Mouse (Mus musculus) neural tube, embryonic 13.5 days (tissue): ENCODE data around the gene Hist1h2bc. TPM values are rescaled to one million over a fixed set of nuclear protein-coding genes. Genes with fewer than 3 reads are reported as not detected.

Experiments used
- ATAC-seq: fragments of 200-750 bp; cut with Nextera tagmentation; 2 replicates; pipeline ENCODE4 v1.8.0; 2017; ENCODE audit warnings: low read depth, mild to moderate bottlenecking, moderate TSS enrichment, moderate library complexity
- H3K27ac ChIP-seq: fragments of 300-500 bp; sonication (generic); replicated peaks from 2 replicates; pipeline ENCODE4 v1.5.1; 2015; ENCODE audit warnings: moderate library complexity, mild to moderate bottlenecking, inconsistent platforms
- H3K27me3 ChIP-seq: fragments of 300-500 bp; sonication (generic); 2 replicates; pipeline ENCODE4 v1.6.1; 2015; ENCODE audit warnings: mild to moderate bottlenecking, inconsistent platforms
- H3K36me3 ChIP-seq: fragments of 300-500 bp; sonication (generic); 2 replicates; pipeline ENCODE4 v1.6.1; 2015; ENCODE audit warnings: mild to moderate bottlenecking, inconsistent platforms
- H3K4me1 ChIP-seq: fragments of 300-500 bp; sonication (generic); replicated peaks from 2 replicates; pipeline ENCODE4 v1.6.1; 2015; ENCODE audit warnings: inconsistent platforms
- H3K4me2 ChIP-seq: fragments of 300-500 bp; sonication (generic); 2 replicates; pipeline ENCODE4 v1.6.1; 2015; ENCODE audit warnings: inconsistent platforms, mild to moderate bottlenecking, moderate library complexity
- H3K4me3 ChIP-seq: fragments of 300-500 bp; sonication (generic); 2 replicates; pipeline ENCODE4 v1.5.1; 2015; ENCODE audit warnings: mild to moderate bottlenecking, inconsistent platforms
- H3K9ac ChIP-seq: fragments of 300-500 bp; sonication (generic); 2 replicates; pipeline ENCODE4 v1.6.1; 2015; ENCODE audit warnings: moderate library complexity, mild to moderate bottlenecking, inconsistent platforms
- H3K9me3 ChIP-seq: fragments of 300-500 bp; sonication (generic); 2 replicates; pipeline ENCODE4 v1.6.1; 2016; ENCODE audit warnings: inconsistent platforms
- WGBS: fragments of 180-500 bp; shearing (Covaris S2); methylation state at CpG from one replicate; pipeline ENCODE4 v1.1.7; 2015; 5-methylcytosine and 5-hydroxymethylcytosine counted together
- polyA plus RNA-seq: library from polyadenylated mRNA; unstranded; fragments of >200 nt; fragmentation: Nextera tagmentation; extraction: Ambion mirVana; gene quantifications from 2 replicates; pipeline ENCODE4 v1.2.1, GENCODE M21; 2015

Hist1h2bc gene
- polyA plus RNA-seq, 1 experiment from 2014 or later: 28.2 TPM

- no peak for ATAC-seq
- 96% methylated on average over 2 of the region's 2 CpGs for WGBS
- H3K4me2 ChIP-seq: no peak overlapping the region
- H3K9ac ChIP-seq: no peak overlapping the region
- H3K27me3 ChIP-seq: no peaks in the 10 kb centered on the region
- peaks cover 16% of the 10 kb centered on the region for H3K4me1 ChIP-seq
- no peaks in the 10 kb centered on the region for H3K36me3 ChIP-seq
- no peak overlapping the region for H3K4me3 ChIP-seq
- H3K9me3 ChIP-seq: no peaks in the 10 kb centered on the region
- H3K27ac ChIP-seq: no peak overlapping the region
Measured at GRCm38 (mm10) chr13:23688956-23689355, 5.0 kb downstream of the Hist1h2bc start.

- H3K4me3 ChIP-seq: no peak overlapping the region
- no peak overlapping the region for H3K9ac ChIP-seq
- H3K27ac ChIP-seq: no peak overlapping the region
- no peak overlapping the region for H3K4me2 ChIP-seq
- ATAC-seq: no peak
- no peaks in the 10 kb centered on the region for H3K27me3 ChIP-seq
- no peaks in the 10 kb centered on the region for H3K36me3 ChIP-seq
- H3K4me1 ChIP-seq: peaks cover 16% of the 10 kb centered on the region
- WGBS: 83% methylated on average over 2 of the region's 2 CpGs
- no peaks in the 10 kb centered on the region for H3K9me3 ChIP-seq
Measured at GRCm38 (mm10) chr13:23689459-23689858, 5.5 kb downstream of the Hist1h2bc start.

GRCm38 (mm10) chr13:23693856-23694440, 9.9 kb downstream of the Hist1h2bc start:
- H3K27ac ChIP-seq: no peak overlapping the region
- H3K9me3 ChIP-seq: no peaks in the 10 kb centered on the region
- H3K9ac ChIP-seq: no peak overlapping the region
- H3K27me3 ChIP-seq: no peaks in the 10 kb centered on the region
- H3K4me1 ChIP-seq: peaks cover 11% of the 10 kb centered on the region
- no peak for ATAC-seq
- H3K4me3 ChIP-seq: no peak overlapping the region
- WGBS: 86% methylated on average over 6 of the region's 6 CpGs
- no peak overlapping the region for H3K4me2 ChIP-seq
- no peaks in the 10 kb centered on the region for H3K36me3 ChIP-seq

- no peaks in the 10 kb centered on the region for H3K27me3 ChIP-seq
- H3K9me3 ChIP-seq: no peaks in the 10 kb centered on the region
- H3K27ac ChIP-seq: no peak overlapping the region
- no peak overlapping the region for H3K4me3 ChIP-seq
- peaks cover 14% of the 10 kb centered on the region for H3K4me1 ChIP-seq
- H3K9ac ChIP-seq: no peak overlapping the region
- H3K4me2 ChIP-seq: no peak overlapping the region
- no peak for ATAC-seq
- no peaks in the 10 kb centered on the region for H3K36me3 ChIP-seq
- 93% methylated on average over 9 of the region's 9 CpGs for WGBS
Measured at GRCm38 (mm10) chr13:23694956-23695355, 11.0 kb downstream of the Hist1h2bc start.

GRCm38 (mm10) chr13:23695514-23695913, 11.5 kb downstream of the Hist1h2bc start, which contains the start of gene Hist1h1t:
Gene Hist1h1t (plus strand): TSS chr13:23695814.
- no peak within 1 kb of the TSS for H3K4me3 ChIP-seq
- 54% methylated on average over 9 of the region's 13 CpGs for whole genome bisulfite sequencing
- H3K27ac ChIP-seq: no peak within 1 kb of the TSS
- peaks cover 14% of the 10 kb centered on the region for H3K4me1 ChIP-seq
- H3K4me2 ChIP-seq: peak within 1 kb of the TSS; percentile 12; the same call in 1 of the 2 replicates
- no peaks in the 10 kb centered on the region for H3K27me3 ChIP-seq
- H3K36me3 ChIP-seq: no peaks in the 10 kb centered on the region
- no peak for ATAC-seq
- no peak within 1 kb of the TSS for H3K9ac ChIP-seq
- H3K9me3 ChIP-seq: no peaks in the 10 kb centered on the region

- H3K27ac ChIP-seq: no peak overlapping the region
- H3K4me3 ChIP-seq: no peak overlapping the region
- no peak for ATAC-seq
- H3K36me3 ChIP-seq: no peaks in the 10 kb centered on the region
- H3K27me3 ChIP-seq: no peaks in the 10 kb centered on the region
- no peaks in the 10 kb centered on the region for H3K9me3 ChIP-seq
- H3K4me1 ChIP-seq: peaks cover 14% of the 10 kb centered on the region
- peak overlapping the region; percentile 12; the same call in 1 of the 2 replicates for H3K4me2 ChIP-seq
- 67% methylated on average over 15 of the region's 15 CpGs for WGBS
- H3K9ac ChIP-seq: no peak overlapping the region
Measured at GRCm38 (mm10) chr13:23696061-23696474, 12.1 kb downstream of the Hist1h2bc start.

GRCm38 (mm10) chr13:23697491-23698299, 13.7 kb downstream of the Hist1h2bc start:
- H3K4me3 ChIP-seq: peak overlapping the region; percentile 45
- H3K27ac ChIP-seq: peak overlapping the region; percentile 92
- H3K4me1 ChIP-seq: peaks cover 14% of the 10 kb centered on the region
- peak overlapping the region; percentile 73 for H3K4me2 ChIP-seq
- H3K9ac ChIP-seq: peak overlapping the region; percentile 71
- under 1% methylated on average over 27 of the region's 32 CpGs for WGBS
- no peaks in the 10 kb centered on the region for H3K9me3 ChIP-seq
- H3K27me3 ChIP-seq: no peaks in the 10 kb centered on the region
- no peaks in the 10 kb centered on the region for H3K36me3 ChIP-seq
- ATAC-seq: peak; percentile 82

GRCm38 (mm10) chr13:23698300-23698693, 14.3 kb downstream of the Hist1h2bc start, which contains the start of gene Hist1h4c:
Gene Hist1h4c (minus strand): TSS chr13:23698454.
- Histone ChIP-seq H3K9ac (peak within 1 kb of the TSS; percentile 71), H3K4me1 (peaks cover 14% of the 10 kb centered on the region), H3K4me3 (peak within 1 kb of the TSS; percentile 45), H3K27ac (peak within 1 kb of the TSS; percentile 92), H3K27me3 (no peaks in the 10 kb centered on the region; the same call in 1 of the 2 replicates), H3K4me2 (peak within 1 kb of the TSS; percentile 73), H3K9me3 (no peaks in the 10 kb centered on the region), H3K36me3 (no peaks in the 10 kb centered on the region)
- peak; percentile 97 for ATAC-seq
- under 1% methylated on average over 22 of the region's 22 CpGs for WGBS

- 73% methylated on average over 6 of the region's 6 CpGs for WGBS
- H3K27ac ChIP-seq: peak overlapping the region; percentile 70
- no peak overlapping the region for H3K4me3 ChIP-seq
Measured at GRCm38 (mm10) chr13:23698996-23699395, 15.0 kb downstream of the Hist1h2bc start.

GRCm38 (mm10) chr13:23699767-23700166, 15.8 kb downstream of the Hist1h2bc start:
- H3K9me3 ChIP-seq: no peaks in the 10 kb centered on the region
- no peak overlapping the region for H3K4me3 ChIP-seq
- H3K27ac ChIP-seq: no peak overlapping the region
- H3K4me1 ChIP-seq: peaks cover 14% of the 10 kb centered on the region
- no peaks in the 10 kb centered on the region for H3K36me3 ChIP-seq
- 68% methylated on average over 3 of the region's 3 CpGs for WGBS
- ATAC-seq: no peak
- no peak overlapping the region for H3K4me2 ChIP-seq
- no peaks in the 10 kb centered on the region; the same call in 1 of the 2 replicates for H3K27me3 ChIP-seq
- H3K9ac ChIP-seq: no peak overlapping the region

More at GRCm38 (mm10) chr13:23698996-23699395, 15.0 kb downstream of the Hist1h2bc start:
- Histone ChIP-seq H3K9ac (peak overlapping the region; percentile 48; the same call in 1 of the 2 replicates), H3K9me3 (no peaks in the 10 kb centered on the region), H3K4me2 (peak overlapping the region; percentile 73), H3K27me3 (no peaks in the 10 kb centered on the region; the same call in 1 of the 2 replicates), H3K4me1 (peaks cover 14% of the 10 kb centered on the region), H3K36me3 (no peaks in the 10 kb centered on the region)
- ATAC-seq: no peak

- Histone ChIP-seq H3K9me3 (no peaks in the 10 kb centered on the region), H3K27me3 (no peaks in the 10 kb centered on the region; the same call in 1 of the 2 replicates), H3K4me3 (no peak overlapping the region), H3K9ac (no peak overlapping the region), H3K4me1 (peaks cover 14% of the 10 kb centered on the region), H3K36me3 (no peaks in the 10 kb centered on the region), H3K27ac (no peak overlapping the region), H3K4me2 (no peak overlapping the region)
- peak; percentile 49; the same call in 1 of the 2 replicates for ATAC-seq
- 36% methylated on average over 8 of the region's 8 CpGs for WGBS
Measured at GRCm38 (mm10) chr13:23700786-23701520, 17.0 kb downstream of the Hist1h2bc start.
